Mouse (Mus musculus) left cerebral cortex, postnatal 10 days (tissue): ENCODE data around the gene Ercc1. TPM values are rescaled to one million over a fixed set of nuclear protein-coding genes. Genes with fewer than 3 reads are reported as not detected.

Source experiments
- DNase-seq, 2 experiments: peaks; one replicate each; pipeline ENCODE4 v3.0.0; 2021 to 2022; ENCODE audit warnings: low spot score in 2 of 2, mixed read lengths in 1 of 2; ENCODE audit errors: extremely low spot score in 1 of 2
- intact Hi-C: fragments of 180-260 bp; cut with DNase I; formaldehyde crosslinking; loops from one replicate; pipeline ENCODE4 v1.15.1; 2025
- total RNA-seq, 2 experiments: library from RNA; stranded (reverse); gene quantifications; 2 replicates each; pipeline ENCODE4 v1.2.3; 2021

The Ercc1 gene
- total RNA-seq, 2 experiments from 2014 or later = 38.5 to 50.6 TPM

GRCm38 (mm10) chr7:19357381-19358375 lies 13.1 kb downstream of the Ercc1 start:
- DNase-seq = peak in 1 of 2 experiments; percentile 33
- intact Hi-C loops = no loop called here

GRCm38 (mm10) chr7:19358634-19359033 lies 14.1 kb downstream of the Ercc1 start:
- intact Hi-C loops = no loop called here
- DNase-seq = no peak

GRCm38 (mm10) chr7:19359299-19359891 lies 14.8 kb downstream of the Ercc1 start, which contains the start of the genes Cd3eap and Ppp1r13l:
Cd3eap (minus strand) TSS chr7:19359483.
Ppp1r13l (plus strand) TSS chr7:19359749.
- peak; percentile 84 to 93 for DNase-seq
- intact Hi-C loops = no loop called here

GRCm38 (mm10) chr7:19359892-19360641 lies 15.5 kb downstream of the Ercc1 start:
- DNase-seq = peak; percentile 69 to 85
- intact Hi-C loops = no loop called here

- DNase-seq = peak; percentile 87 to 95
- intact Hi-C loops = no loop called here
These were observed 16.4 kb downstream of the Ercc1 start for GRCm38 (mm10) chr7:19360944-19361343.

- intact Hi-C loops = no loop called here
- DNase-seq = peak in 1 of 2 experiments; percentile 82
These were observed 17.1 kb downstream of the Ercc1 start for GRCm38 (mm10) chr7:19361720-19362119.

- intact Hi-C loops = no loop called here
These were observed 17.7 kb downstream of the Ercc1 start for GRCm38 (mm10) chr7:19362276-19362675.

GRCm38 (mm10) chr7:19363881-19364280 lies 19.3 kb downstream of the Ercc1 start:
- intact Hi-C loops = no loop called here
- DNase-seq = peak in 1 of 2 experiments; percentile 78

More at GRCm38 (mm10) chr7:19362276-19362675, 17.7 kb downstream of the Ercc1 start:
- DNase-seq = no peak

- DNase-seq = no peak
- intact Hi-C loops = no loop called here
These were observed 20.8 kb downstream of the Ercc1 start for GRCm38 (mm10) chr7:19365376-19365775.

GRCm38 (mm10) chr7:19368380-19368779 lies 23.8 kb downstream of the Ercc1 start:
- intact Hi-C loops = no loop called here

GRCm38 (mm10) chr7:19369823-19370425 lies 25.3 kb downstream of the Ercc1 start:
- peak in 1 of 2 experiments; percentile 81 for DNase-seq
- intact Hi-C loops = no loop called here

More at GRCm38 (mm10) chr7:19368380-19368779, 23.8 kb downstream of the Ercc1 start:
- DNase-seq = peak in 1 of 2 experiments; percentile 75

- intact Hi-C loops = no loop called here
- DNase-seq = no peak
These were observed 28.8 kb downstream of the Ercc1 start for GRCm38 (mm10) chr7:19373367-19373766.

GRCm38 (mm10) chr7:19375368-19375767 lies 30.8 kb downstream of the Ercc1 start:
- intact Hi-C loops = no loop called here
- DNase-seq = no peak

- no peak for DNase-seq
- intact Hi-C loops = no loop called here
These were observed 31.4 kb downstream of the Ercc1 start for GRCm38 (mm10) chr7:19376019-19376418.

GRCm38 (mm10) chr7:19378049-19378448 lies 33.5 kb downstream of the Ercc1 start:
- intact Hi-C loops = no loop called here
- DNase-seq = no peak

- peak; percentile 98 to 100 for DNase-seq
- intact Hi-C loops = no loop called here
These were observed 37.0 kb downstream of the Ercc1 start, which contains the start of gene Ercc2 for GRCm38 (mm10) chr7:19381377-19382165. Ercc2 (plus strand) TSS chr7:19382010.

- peak in 1 of 2 experiments; percentile 55 for DNase-seq
- intact Hi-C loops = no loop called here
These were observed 37.6 kb downstream of the Ercc1 start for GRCm38 (mm10) chr7:19382166-19382541.

- intact Hi-C loops = no loop called here
- no peak for DNase-seq
These were observed 39.1 kb downstream of the Ercc1 start for GRCm38 (mm10) chr7:19383708-19384107.
